Mouse (Mus musculus): ENCODE measurements at regions not wholly inside any gene's neighbourhood (a gene's known extent, or its start where the extent isn't known, plus 50 kb on each side); places are given as distances from the start of the nearest gene placed in this dataset.

GRCm38 (mm10) chr12:93486381-93486780, 1637.4 kb upstream of the Sel1l start:
- TF ChIP-seq CTCF (IDR thresholded peaks at IDR 0.05; ENCODE audit: extremely low read depth, insufficient read length, insufficient replicate concordance, low read depth, low read length), result no peak
- TF ChIP-seq POLR2A (IDR thresholded peaks at IDR 0.05; ENCODE audit: low read depth, low read length), result no peak
